Mouse (Mus musculus) spleen, postnatal 36 days (tissue): Measurements from ENCODE around the gene Il4ra.

Experiments
- DNase-seq, 2 experiments: peaks; one replicate each; pipeline ENCODE4 v3.0.0; 2022; ENCODE audit warnings: low spot score in 2 of 2, mixed read lengths in 1 of 2

Gene Il4ra

DNA sequence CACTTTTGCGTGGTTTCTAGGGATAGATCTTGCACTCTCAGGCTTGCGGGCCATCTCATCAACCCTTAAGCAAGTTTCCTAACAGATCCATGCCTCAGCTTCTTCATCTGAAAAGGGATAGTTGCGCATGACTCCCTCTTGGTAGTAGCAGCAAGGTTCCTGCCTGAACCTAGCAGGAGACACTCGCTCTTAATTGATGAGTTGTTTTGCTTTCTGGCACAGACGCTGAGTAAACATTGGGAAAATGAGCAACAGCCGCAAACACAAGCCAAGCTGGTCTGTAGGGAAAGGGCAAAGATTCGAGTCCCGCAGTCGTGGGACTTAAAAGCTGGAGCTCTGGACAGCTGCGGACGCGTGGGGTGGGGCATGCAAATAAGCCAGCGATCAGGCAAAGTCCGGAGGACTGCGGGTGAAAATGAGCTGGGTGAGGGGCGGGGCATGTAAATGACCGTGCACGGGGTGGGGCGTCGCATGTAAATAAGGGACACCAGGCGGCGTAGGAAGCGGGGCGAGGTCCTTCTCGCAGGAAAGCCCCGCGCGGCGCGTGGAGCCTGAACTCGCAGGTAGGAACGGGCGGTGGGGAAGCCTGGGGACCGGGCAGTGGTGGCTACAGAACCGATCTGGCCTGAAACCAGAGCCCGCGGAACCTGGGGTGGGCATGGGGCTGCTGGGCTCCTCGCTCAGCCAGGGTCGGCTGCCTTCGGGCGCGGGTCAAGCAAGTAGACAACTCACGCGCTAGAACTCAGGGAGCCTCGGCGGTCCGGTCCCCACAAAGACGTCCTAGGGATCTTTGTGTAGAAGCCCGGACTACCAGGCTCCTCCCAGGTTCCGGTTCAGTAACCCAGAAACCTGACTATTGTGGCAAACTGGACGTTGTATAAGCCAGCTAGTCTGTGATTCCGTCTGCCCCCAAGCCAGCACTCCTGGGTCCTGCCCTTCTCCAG is at the start of gene Il4ra:
Gene Il4ra, plus strand, starts transcription at position 355 of the 944 bp plus-strand sequence.
- DNase-seq, result peak; percentile 95 to 96

DNA sequence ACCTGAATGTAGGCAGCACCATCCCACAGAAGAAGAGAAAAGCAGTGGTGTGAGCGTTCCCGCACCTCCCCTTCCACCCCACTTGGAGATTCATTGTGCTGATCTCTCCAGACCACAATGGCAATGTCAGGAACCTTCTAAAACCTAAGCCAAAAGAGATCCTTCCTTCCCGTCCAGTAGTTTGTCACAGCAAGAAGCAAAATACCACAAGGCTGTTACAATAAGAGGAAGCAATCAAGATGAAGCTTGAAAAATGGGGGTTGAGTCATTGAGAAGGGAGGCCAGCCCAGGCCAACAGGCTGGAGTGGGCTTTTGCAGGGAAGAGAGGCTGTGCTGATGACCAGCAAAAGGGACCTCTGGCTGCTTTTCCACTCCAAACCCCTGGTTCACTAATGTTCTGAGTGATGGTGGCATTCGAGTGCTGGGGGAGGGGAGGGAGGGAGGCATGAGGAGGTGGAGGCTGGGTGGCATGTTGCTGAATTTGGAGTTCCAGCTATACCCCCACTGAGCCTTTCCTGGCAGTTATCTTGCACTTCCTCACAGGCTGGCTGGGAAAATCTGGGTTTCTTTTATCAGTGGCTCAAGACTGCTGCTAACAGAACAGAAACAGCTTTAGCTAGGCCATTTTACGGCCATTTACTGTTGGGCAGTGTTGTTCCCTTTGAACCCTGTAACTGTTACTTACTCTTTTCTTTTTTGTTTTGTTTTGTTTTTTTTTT is 48.4 kb upstream of the Il4ra start:
- DNase-seq, result no peak

DNA sequence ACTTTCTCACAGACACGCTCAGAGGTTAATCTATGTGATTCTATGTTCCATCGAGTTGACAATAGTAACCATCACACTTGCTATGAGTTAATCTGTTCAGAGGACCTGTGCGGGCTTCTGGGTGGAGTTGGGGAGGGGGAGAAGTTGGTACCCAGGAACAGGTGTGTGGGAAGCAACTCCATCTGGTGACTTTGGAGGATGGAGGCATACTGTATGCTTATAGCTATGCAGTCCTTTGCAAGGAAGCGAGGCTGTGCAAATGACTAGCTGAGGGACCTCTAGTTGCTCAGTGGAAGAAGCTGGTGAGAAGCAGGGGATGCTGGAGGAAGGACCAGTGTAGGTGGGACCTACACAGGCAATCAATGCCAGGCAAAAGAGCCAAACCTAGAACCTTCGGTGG is 47.3 kb upstream of the Il4ra start:
- DNase-seq, result no peak

DNA sequence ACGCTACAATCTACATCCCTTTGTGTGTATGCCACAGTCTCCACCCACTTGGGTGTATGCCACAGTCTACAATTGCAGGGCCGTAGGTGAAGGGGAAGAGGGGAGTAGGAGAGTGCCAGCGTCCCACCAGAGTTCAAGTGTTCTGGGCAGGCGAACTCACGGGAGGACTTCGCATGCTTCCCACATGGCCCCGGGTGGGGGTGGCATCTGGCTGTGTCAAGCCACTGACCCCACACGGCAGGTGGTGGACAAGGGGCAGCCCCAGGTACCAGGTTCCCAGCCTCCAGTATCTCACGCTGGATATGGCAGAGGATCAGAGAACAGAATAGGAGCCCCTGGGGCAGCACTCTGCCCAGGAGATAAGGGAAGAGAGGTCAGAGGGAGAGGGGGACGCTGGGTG is 46.4 kb upstream of the Il4ra start:
- DNase-seq, result no peak

DNA sequence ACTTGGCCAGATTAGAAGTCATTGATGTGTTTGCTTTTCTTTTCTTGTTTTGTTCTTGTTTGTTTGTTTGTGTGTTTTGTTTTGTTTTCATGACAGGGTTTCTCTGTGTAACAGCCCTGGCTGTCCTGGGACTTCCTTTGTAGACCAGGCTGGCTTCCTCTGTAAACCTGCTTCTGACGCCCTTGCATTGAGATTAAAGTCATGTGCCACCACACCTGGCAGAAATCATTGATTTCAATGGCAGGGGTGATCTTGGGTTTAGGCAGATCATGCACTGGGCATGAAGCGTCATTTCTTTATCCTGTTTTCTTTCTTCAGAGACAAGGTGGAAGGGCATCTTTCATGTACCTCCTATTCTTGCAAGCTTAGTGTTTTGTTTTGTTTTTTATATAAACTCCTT is 44.6 kb upstream of the Il4ra start:
- no peak for DNase-seq

DNA sequence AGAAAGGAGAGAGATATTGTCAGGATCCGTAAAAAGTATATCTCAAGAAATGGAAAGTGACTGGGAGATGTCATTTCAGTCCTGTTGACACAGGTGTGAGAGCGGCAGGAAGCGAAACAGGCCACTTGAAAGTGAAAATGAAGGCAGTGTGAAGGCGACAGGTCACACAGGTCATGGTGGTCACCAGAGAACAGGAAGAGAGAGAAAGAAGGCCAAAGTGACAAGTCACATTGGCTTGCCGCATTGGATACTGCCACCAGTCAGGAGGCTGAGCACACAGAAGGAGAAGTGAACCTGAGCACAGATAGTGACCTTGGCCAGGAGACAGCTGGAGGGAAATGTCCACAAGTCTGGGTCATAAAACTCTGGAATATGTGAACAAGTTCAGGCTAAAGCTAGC is 40.5 kb upstream of the Il4ra start:
- DNase-seq, result no peak

DNA sequence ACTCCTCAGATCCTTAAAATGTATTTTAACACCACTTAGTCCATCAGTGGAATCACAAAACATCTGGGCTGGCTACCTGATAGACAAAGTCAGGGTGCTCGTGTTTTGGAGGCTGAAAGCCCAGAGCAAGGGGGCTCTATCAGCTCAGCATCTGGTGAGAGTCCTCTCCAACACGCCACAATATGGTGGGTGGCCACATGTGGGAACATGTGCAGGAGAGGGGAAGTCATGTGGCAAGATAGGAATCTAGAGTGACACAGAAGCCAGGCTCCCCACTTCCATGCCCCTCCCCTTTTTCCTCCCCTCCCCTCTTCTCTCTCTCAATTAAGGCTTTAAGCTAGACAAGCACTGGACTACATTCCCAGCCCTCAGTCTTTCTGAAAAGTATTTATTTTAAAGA is 40.1 kb upstream of the Il4ra start:
- no peak for DNase-seq

DNA sequence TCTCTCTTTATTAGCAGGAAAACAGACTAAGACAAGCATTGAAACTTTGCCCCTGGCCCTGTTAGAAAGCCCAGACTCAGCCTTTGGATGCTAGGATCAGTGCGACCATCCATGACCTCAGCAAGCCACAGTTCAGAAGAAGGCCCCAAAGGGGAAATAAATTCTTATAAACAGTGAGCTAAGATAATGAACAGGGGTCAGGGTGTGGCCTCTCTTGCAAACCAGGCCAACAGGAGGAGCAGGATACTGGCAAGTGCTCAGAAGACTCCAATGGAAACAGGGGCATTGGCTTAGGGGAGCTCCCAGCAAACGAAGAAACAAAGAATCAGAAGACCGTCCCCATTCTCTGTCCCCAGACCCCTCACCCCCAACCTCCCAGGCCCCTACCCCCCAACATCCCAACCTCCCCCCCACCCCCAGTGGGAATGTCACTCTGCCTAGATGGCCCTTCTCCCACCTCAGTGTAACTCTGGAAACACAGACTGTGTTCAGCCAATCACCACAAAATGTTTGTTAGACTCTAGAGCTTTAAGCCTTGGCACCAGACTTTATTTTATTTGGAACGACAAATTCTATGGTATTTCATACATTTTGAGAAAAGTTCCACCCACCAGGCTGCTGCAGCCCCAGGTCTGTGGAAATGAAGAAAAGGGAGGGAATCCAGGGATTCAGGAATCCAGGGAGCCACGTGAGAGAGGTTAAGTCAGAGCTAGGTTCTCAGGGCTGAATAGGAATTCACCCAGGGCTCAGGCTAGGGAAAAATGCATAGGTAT is 36.7 kb upstream of the Il4ra start:
- DNase-seq, result no peak

DNA sequence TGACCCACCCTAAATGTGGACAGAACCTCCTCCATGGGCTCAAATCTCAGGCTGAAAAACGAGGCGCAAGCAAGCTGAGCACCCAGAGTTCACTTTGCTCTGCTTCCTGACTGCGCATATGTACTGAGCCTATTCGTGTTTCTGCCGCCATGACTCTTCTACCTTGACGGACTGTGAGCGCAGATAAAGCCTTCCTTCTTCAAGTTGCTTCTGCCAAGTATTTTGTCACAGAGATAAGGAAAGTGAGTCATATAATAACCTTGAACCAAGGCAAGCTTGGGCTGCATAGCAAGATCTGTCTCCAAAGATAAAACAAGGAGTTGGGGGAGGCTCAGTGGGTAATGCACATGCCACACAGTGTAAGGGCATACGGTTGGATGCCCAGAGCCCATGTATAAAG is 35.2 kb upstream of the Il4ra start:
- DNase-seq, result no peak

DNA sequence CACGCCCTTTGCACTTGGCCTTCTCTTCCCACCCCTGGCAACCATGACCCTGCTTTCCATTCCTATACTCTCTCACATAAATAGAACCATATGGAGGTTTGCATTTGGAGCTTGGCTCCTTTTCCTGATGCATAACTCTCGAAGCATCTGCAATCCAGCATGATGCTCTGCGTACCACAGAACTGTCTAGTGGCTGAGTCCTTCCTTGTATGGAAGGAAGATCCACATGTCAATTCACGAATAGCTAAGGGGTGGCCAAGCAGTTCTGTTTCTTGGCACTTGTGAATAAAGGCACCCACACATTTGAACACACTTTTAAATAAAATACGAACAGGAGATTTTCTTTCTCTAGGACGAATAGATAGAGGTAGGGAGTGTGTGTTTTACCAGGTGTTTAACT is 34.5 kb upstream of the Il4ra start:
- DNase-seq, result no peak

DNA sequence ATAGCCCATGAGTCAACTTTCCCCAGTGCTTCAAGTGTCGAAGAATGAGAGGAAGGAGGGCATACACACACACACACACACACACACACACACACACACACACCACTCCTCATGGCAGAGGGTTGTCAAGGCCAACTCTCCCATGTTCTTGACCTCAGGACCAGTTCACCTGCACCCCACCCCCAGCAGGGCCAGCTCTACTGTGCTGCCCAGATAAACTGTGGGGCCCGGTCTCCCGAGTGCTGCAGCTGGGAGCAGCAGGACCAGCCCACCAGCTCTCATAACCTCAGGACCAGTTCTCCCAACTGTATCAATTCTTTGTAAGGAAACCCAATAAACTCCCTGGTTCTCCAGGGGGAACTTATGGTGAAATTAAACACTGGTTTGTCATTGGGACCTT is 32.2 kb upstream of the Il4ra start:
- DNase-seq, result no peak

DNA sequence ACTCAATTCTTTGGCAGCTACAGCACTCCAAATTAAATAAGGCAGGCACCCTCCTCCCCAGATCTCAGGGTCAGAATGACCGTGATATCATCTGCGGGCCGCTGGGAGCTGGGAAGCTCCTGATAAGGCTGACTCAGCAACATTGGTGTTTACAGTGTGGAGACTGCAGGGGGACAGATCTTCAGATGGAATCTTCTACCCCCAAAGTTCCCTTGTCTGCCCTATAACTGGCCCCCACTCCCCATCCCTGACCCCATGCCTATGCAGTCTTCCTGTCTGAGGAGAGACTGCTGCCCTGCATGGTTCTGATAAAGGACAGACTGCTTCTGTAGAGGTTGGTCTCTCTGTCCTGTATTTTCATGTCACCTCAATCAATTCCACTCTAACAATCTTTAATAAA is 28.9 kb upstream of the Il4ra start:
- DNase-seq, result no peak

DNA sequence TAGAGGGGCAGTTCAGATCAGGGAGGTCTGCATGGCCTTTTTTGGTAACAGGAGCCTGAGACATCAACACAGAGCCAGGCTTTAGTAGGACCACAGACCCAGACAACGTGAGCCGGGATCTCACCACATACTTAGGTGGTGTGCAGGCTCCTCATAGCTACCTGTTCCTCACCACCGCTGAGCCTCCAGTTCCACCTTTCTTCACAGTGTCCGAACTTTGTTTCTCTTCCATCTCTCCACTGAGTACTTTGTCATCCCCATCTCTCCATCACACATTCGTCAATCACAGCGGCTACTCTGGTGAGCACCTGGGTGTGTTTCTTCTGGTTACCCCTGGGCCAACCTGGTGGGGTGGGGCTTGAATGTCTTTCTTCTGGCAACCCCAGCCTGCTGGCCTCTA is 24.7 kb upstream of the Il4ra start:
- no peak for DNase-seq

DNA sequence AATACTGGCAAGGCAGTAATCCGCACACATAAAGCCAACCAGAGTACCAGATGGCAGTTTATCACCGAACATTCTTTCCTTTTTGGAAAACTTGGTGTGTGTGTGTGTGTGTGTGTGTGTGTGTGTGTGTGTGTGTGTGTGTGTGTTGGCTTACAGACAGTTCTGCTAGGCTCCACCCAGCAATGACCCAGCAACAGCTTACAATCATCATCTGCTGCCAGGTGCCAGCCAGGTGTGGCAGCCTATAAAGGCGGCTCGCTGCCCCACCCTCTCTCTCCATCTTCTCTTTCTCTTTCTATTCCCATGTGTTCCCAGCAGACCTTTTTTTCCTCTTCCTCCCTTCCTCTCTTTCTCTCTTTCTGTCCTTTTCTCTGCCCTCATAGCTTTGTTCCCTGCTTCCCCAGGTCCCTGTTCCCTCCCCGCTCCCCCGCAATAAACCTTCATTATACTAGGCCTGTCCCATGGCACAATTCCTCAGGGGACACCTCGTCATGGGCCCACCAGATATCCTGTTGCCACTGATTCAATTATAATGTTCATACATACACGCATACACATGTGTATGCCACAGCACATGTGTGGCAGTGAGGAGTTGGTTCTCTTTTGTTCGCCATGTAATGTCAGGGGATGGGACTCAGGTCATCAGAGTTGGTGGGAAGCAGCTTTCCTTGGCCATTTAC is 23.9 kb upstream of the Il4ra start:
- DNase-seq, result no peak

DNA sequence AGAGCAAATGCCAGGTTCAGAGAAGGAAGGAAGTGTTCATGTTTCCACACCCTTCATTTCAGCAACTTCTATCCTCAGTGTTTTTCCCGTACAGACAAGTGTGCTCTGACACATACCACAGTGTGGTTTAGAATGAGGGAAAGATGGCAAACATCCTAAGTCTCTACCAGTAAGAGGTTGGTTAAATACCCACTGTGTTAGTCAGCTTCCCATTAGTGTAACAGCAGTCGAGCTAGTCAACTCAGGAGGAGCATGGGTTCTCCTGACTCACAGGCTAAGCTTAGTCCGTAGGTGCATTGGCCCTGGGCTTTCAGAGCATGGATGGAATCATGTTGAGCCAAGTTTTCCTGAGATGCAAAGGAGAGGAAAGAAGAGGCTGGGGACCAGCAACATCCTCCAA is 12.6 kb upstream of the Il4ra start:
- DNase-seq, result no peak

DNA sequence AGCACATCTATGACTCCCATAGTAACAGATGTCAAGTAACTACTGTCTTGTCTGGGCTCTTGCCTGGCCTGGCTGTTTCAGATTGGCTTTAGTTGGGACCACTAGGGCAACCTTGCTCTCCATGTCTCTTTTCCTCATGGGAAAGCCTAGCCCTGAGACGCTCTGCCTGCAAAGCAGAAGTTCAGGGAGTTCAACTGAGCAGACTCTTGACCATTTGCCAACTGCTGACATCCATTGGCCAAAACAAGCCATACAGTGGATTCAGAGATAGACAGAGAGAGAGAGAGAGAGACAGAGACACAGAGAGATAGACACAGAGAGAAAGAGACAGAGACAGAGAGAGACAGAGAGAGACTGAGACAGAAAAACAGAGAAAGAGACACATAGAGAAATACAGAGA is 10.9 kb upstream of the Il4ra start:
- no peak for DNase-seq

DNA sequence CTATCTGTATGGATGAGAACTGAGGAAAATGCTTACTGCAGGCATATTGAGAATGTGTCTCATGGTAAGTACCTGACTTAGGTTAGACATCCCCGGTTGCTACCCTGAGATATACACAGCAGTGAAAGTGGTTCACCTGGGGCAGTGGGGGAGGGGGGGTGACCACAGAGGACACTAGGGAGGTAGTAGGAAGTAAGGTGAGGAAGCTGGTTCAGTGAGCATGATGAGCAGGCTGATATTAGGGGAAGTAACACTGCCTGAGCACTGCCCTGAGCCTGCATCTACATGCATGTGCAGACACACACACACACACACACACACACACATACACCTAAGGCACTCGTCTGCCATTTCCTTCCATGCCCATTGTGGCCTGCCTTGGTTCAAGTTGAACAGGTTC is 10.1 kb upstream of the Il4ra start:
- DNase-seq, result peak; percentile 88 to 90

DNA sequence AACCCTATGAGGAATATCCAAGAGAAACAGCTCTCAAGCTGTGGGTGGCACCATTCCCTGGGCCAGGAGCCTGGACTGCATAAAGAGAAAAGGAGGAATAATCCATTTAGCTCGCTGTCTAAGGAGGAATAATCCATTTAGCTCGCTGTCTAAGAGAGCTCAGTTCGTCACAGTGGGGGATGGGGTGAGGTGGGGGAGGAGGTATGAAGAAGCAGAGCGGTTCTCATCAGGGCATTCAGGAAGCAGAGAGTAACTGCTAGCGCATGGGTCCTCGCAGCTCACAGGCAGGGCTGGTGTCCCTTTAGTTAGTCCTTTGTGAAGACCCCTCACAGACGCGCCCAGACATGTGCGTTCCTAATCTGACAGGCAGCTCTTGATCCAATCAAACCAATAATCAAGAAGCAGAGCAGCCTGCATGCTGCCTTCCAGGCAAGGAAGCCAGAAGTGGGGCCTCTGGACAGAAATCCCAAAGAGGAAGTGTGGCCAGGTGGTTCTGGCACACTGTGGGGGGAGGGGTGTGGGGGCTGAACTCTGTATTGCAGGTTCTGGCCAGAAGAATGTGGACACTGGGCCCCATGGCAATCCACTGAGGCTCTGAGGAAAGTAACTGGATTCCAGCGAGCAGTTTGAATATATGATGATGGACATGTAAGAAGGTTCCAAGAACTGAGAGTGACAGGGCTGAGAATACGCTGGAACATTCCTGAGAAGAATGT is 9.4 kb upstream of the Il4ra start:
- DNase-seq, result no peak

DNA sequence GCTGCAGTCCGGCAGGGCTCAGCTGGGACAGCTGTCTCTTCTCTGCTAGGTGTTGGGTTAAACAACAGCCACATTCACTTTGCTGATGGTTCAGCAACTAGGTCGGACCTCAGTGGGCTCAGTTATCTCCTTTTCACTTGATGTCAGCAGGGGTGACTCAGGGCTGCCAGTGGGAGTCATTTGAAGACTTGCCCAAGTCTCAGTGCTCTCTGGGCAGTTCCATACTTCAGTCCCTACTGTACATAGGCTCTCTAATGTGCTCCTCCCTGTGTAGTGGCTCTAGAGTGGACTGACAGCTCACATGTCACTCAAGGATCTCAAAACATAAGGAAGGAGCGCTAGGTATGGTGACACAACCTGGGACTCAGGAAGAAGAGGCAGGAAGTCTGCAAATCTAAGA is 8.4 kb upstream of the Il4ra start:
- DNase-seq, result no peak

DNA sequence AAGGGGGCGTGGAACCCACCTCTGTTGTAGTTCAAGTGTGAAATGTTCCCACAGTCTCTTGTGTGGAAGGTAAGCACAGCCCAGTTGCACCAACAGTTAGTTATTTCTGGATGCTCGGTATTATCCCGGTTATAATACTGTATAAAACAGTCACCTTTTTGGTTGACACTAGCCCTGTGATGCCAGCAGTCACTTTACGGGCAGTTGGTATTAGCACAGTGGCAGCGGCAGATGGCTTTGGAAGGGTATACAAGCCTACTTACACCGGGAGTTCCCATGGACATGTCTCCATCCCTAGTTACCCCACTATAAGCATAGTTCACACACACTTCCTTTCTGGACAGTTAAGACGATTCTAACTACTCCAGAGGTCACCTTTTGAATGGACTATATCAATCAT is 6.6 kb upstream of the Il4ra start:
- DNase-seq, result no peak

DNA sequence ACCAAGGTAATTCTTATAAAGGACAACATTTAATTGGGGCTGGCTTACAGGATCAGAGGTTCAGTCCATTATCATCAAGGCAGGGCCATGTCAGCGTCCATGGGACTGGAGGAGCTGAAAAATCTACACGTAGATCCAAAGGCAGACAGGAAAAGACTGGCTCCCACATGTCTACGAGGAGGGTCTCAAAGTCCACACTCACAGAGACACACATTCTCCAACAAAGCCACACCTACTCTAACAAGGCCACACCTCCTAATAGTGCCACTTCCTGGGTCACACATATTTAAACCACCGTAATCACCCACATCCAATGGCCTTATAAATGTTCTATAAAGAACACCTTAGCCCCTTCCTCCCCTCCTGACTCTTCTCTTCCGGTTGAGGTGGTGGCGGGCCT is 5.2 kb upstream of the Il4ra start:
- DNase-seq, result no peak
